Mouse (Mus musculus) embryonic fibroblast, embryonic 13.5 days (primary cell): ENCODE data around the gene Setdb2.

Experiments
- CTCF ChIP-seq: IDR thresholded peaks from 2 replicates; pipeline ENCODE4 v1.5.1; 2011; ENCODE audit warnings: mild to moderate bottlenecking, control low read depth, low read length, moderate library complexity, borderline replicate concordance; ENCODE audit not compliant: insufficient read depth
- POLR2A ChIP-seq: IDR thresholded peaks from 2 replicates; pipeline ENCODE4 v1.6.1; 2011; ENCODE audit warnings: low read depth, mild to moderate bottlenecking, control low read depth, low read length, moderate library complexity

GRCm38 (mm10) chr14:59365244-59365644, 75.4 kb downstream of the Setdb2 start, which contains the start of gene Phf11d:
- no peak for TF ChIP-seq CTCF
- no peak for TF ChIP-seq POLR2A
